Comparison of ENCODE assay signal across 7 mouse cellular contexts in the genomic region with DNA sequence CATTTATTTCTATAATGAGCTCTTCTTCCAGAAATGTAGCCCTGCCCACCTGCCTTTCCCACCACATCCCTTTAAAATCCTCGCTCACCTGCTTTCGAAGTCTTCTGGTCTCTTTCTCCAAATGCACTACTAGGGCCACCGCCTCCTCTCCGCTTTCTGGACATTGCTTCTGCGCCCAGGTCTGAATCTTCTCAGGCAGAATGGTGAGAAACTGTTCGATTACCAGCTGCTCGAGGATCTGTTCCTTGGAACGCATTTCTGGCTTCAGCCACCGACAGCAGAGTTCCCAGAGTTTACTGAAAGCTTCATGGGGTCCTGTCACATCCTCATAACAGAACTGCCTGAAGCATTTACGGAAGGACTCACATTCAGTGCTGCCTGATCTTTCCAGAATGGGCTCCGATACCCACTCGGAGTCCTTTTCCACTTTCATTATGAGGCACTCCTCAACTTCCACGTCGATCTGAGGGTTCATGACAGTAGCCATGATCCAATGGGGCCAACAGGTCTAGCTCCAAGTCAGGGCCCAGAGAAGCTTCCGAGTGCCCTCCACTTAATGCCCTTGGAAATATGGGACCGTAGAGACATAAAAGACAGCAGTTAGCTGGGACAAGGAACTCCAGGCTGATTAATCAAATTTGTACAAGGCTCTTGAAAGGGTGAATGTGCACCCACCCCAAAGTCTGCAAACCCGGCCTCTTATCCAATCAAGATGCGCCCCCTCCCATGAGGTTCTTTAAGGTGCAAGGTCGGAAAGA. TPM values are rescaled to one million over a fixed set of nuclear protein-coding genes. Genes with fewer than 3 reads are reported as not detected.
A peak's percentile ranks its signal among the peaks of the same experiment; 100 is the strongest.
DNase-seq lines count a peak whose midpoint lies in the region; ATAC-seq and TF ChIP-seq lines count a peak whose summit lies in the region.

No protein-coding gene starts in this region.

- no peak for DNase-seq in lung, adult 2 months
- DNase-seq in lung, postnatal 25 days (ENCODE audit: low spot score): no peak
- DNase-seq in hindbrain, embryonic 11.5 days (ENCODE audit: low spot score): no peak
- DNase-seq in liver, embryonic 13.5 days: no peak
- DNase-seq in ovary, postnatal 36 days (ENCODE audit: low spot score): no peak
- DNase-seq in gastrocnemius, postnatal 36 days: no peak

- no peak for TF ChIP-seq POLR2A in lung, adult 2 months (IDR thresholded peaks at IDR 0.05; ENCODE audit: borderline replicate concordance, extremely low read depth, low read depth, low read length)
- no peak for TF ChIP-seq POLR2A in cortical plate, adult 2 months (IDR thresholded peaks at IDR 0.05; ENCODE audit: extremely low read depth, insufficient read depth, low read length)

- peak; percentile 26; the same call in 1 of the 2 replicates for ATAC-seq in hindbrain, embryonic 11.5 days (ENCODE audit: low FRiP score)
- no peak for ATAC-seq in liver, embryonic 13.5 days (ENCODE audit: low read depth)

- intact Hi-C loops in gastrocnemius, postnatal 36 days (cut with DNase I): loop anchor here (10.0 kb wide), 1 partner anchor 1755 kb away; no protein-coding TSS in a partner anchor

- H3K9ac ChIP-seq in hindbrain, embryonic 11.5 days (ENCODE audit: low read depth, low read length): peak overlapping the region; percentile 45
- no peak overlapping the region for H3K9ac ChIP-seq in liver, embryonic 13.5 days

- 38% methylated on average over 19 of the region's 19 CpGs for WGBS in lung, adult 2 months
- 43% methylated on average over 19 of the region's 19 CpGs for WGBS in hindbrain, embryonic 11.5 days
- 39% methylated on average over 19 of the region's 19 CpGs for WGBS in liver, embryonic 13.5 days (ENCODE audit: insufficient replicate concordance)

- no peaks in the 10 kb centered on the region for H3K4me1 ChIP-seq in lung, adult 2 months (ENCODE audit: control insufficient read depth, insufficient read depth, low read length)
- H3K4me1 ChIP-seq in cortical plate, adult 2 months (ENCODE audit: control insufficient read depth, insufficient read depth, low read length): peaks cover 4% of the 10 kb centered on the region
- 0 out of 2 replicates have a peak, but pooled peaks cover 2% of the 10 kb centered on the region for H3K4me1 ChIP-seq in hindbrain, embryonic 11.5 days (replicated peaks; ENCODE audit: control insufficient read depth, insufficient read depth, low read length)
- 0 out of 2 replicates have a peak, but pooled peaks cover 8% of the 10 kb centered on the region for H3K4me1 ChIP-seq in liver, embryonic 13.5 days (replicated peaks)

- no peaks in the 10 kb centered on the region for H3K27me3 ChIP-seq in hindbrain, embryonic 11.5 days (ENCODE audit: control insufficient read depth, insufficient read depth, low read length)
- H3K27me3 ChIP-seq in liver, embryonic 13.5 days: peaks cover 27% of the 10 kb centered on the region

- TF ChIP-seq CTCF in lung, adult 2 months (IDR thresholded peaks at IDR 0.05; ENCODE audit: insufficient read depth, low read length): no peak
- no peak for TF ChIP-seq CTCF in cortical plate, adult 2 months (IDR thresholded peaks at IDR 0.05; ENCODE audit: extremely low read depth, insufficient read depth, low read length)

- H3K9me3 ChIP-seq in hindbrain, embryonic 11.5 days (ENCODE audit: control insufficient read depth, low read length): no peaks in the 10 kb centered on the region
- no peaks in the 10 kb centered on the region for H3K9me3 ChIP-seq in liver, embryonic 13.5 days (replicated peaks)

- H3K4me2 ChIP-seq in hindbrain, embryonic 11.5 days (replicated peaks; ENCODE audit: low read depth, low read length): peak overlapping the region; percentile 69
- H3K4me2 ChIP-seq in liver, embryonic 13.5 days: peak overlapping the region; percentile 68

- H3K36me3 ChIP-seq in hindbrain, embryonic 11.5 days (ENCODE audit: control insufficient read depth, insufficient read depth, low read length): no peaks in the 10 kb centered on the region
- no peaks in the 10 kb centered on the region for H3K36me3 ChIP-seq in liver, embryonic 13.5 days

- peak overlapping the region; percentile 42 for H3K4me3 ChIP-seq in lung, adult 2 months (replicated peaks; ENCODE audit: extremely low read depth, low read depth, low read length)
- peak overlapping the region; percentile 53 for H3K4me3 ChIP-seq in cortical plate, adult 2 months (ENCODE audit: insufficient read depth, low read length)
- H3K4me3 ChIP-seq in hindbrain, embryonic 11.5 days (ENCODE audit: low read depth, low read length): peak overlapping the region; percentile 56
- H3K4me3 ChIP-seq in liver, embryonic 13.5 days (replicated peaks): peak overlapping the region; percentile 54

- H3K27ac ChIP-seq in cortical plate, adult 2 months (ENCODE audit: insufficient read depth, low read length): no peak overlapping the region; the same call in 1 of the 2 replicates
- H3K27ac ChIP-seq in hindbrain, embryonic 11.5 days (ENCODE audit: low read depth, low read length): peak overlapping the region; percentile 81; the same call in 1 of the 2 replicates
- no peak overlapping the region for H3K27ac ChIP-seq in liver, embryonic 13.5 days

RNA-seq across cellular contexts. Expression of gene Zkscan2, which starts 0.6 kb away (rescaled TPM):
- polyA plus RNA-seq in lung, adult 2 months (2012; rRNA removed): 0.15 TPM in 2 replicates
- 16.4 and 19.8 TPM in 2 replicates for polyA plus RNA-seq in cortical plate, adult 2 months (2012; rRNA removed)
- polyA plus RNA-seq in hindbrain, embryonic 11.5 days (2014; fragmentation: Nextera tagmentation; extraction: Ambion mirVana): 6.5 and 9.0 TPM in 2 replicates
- 0.13 and 0.22 TPM in 2 replicates for polyA plus RNA-seq in liver, embryonic 13.5 days (2015; fragmentation: Nextera tagmentation; extraction: Ambion mirVana)
- total RNA-seq in gastrocnemius, postnatal 36 days (2021): under 1 TPM in 1 of 2 experiments, not detected in 1; 0.13 TPM

RNA-seq across cellular contexts. Expression of gene Aqp8, which starts 37.6 kb away (rescaled TPM):
- polyA plus RNA-seq in lung, adult 2 months (2012; rRNA removed): 0.13 and 2.1 TPM in 2 replicates
- polyA plus RNA-seq in cortical plate, adult 2 months (2012; rRNA removed): not detected in 2 replicates
- polyA plus RNA-seq in hindbrain, embryonic 11.5 days (2014; fragmentation: Nextera tagmentation; extraction: Ambion mirVana): 0.98 and 1.4 TPM in 2 replicates
- 3.0 and 3.4 TPM in 2 replicates for polyA plus RNA-seq in liver, embryonic 13.5 days (2015; fragmentation: Nextera tagmentation; extraction: Ambion mirVana)
- not detected for total RNA-seq in gastrocnemius, postnatal 36 days (2021)
